ENCODE assay signal across 12 mouse cellular contexts in the genomic region with DNA sequence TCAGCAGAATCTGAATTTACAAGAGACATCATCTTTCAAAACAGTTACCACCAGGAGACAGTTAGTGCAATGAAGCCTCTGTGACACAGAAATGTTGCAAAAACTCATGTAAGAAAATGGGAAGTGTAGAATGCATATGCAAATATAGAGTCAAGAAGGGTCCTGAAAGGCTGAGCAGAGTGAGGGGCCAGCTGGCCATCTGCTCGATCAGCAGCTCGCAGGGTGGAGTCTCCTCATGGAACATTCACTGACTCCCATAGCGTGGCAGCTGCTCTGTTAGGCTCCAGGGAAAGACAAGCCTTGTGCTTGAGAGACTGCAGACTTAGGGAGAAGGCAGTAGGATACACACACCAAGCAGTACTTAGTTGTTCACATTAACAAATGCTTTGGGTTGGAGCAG. TPM values are rescaled to one million over a fixed set of nuclear protein-coding genes. Genes with fewer than 3 reads are reported as not detected.
DNase-seq lines count a peak whose midpoint lies in the region; ATAC-seq and TF ChIP-seq lines count a peak whose summit lies in the region.
"Had no signal": no experiment of that assay in that cellular context is flagged by ENCODE, and none has a peak within 500 bp of the region (broad histone marks: within the 10 kb centered on the region; RNA-seq: fewer than 3 reads in every experiment).

No protein-coding gene starts in this region.

- no peaks in the 10 kb centered on the region for H3K4me1 ChIP-seq in forebrain, embryonic 11.5 days (replicated peaks; ENCODE audit: control insufficient read depth, insufficient read depth, low read length)
- peaks cover 5% of the 10 kb centered on the region; the same call in 1 of the 2 replicates for H3K4me1 ChIP-seq in forebrain, embryonic 10.5 days
- H3K4me1 ChIP-seq in liver, postnatal 0 days (ENCODE audit: insufficient read depth): peaks cover 2% of the 10 kb centered on the region; the same call in 1 of the 2 replicates
- H3K4me1 ChIP-seq in liver, embryonic 11.5 days (replicated peaks; ENCODE audit: control insufficient read depth, insufficient read depth, low read length): no peaks in the 10 kb centered on the region
- H3K4me1 ChIP-seq in embryonic facial prominence, embryonic 11.5 days (ENCODE audit: control insufficient read depth, insufficient read depth, low read length): no peaks in the 10 kb centered on the region
- peaks cover 6% of the 10 kb centered on the region; the same call in 1 of the 2 replicates for H3K4me1 ChIP-seq in kidney, embryonic 15.5 days

- no peaks in the 10 kb centered on the region for H3K27me3 ChIP-seq in forebrain, embryonic 11.5 days (ENCODE audit: control insufficient read depth, insufficient read depth, low read length)
- no peaks in the 10 kb centered on the region for H3K27me3 ChIP-seq in forebrain, embryonic 10.5 days (ENCODE audit: poor library complexity, severe bottlenecking)
- H3K27me3 ChIP-seq in liver, postnatal 0 days (ENCODE audit: insufficient read depth, low read length): no peaks in the 10 kb centered on the region
- H3K27me3 ChIP-seq in liver, embryonic 11.5 days (replicated peaks; ENCODE audit: control insufficient read depth, insufficient read depth, low read length): no peaks in the 10 kb centered on the region
- H3K27me3 ChIP-seq in embryonic facial prominence, embryonic 11.5 days (ENCODE audit: control insufficient read depth, insufficient read depth, low read length): no peaks in the 10 kb centered on the region
- no peaks in the 10 kb centered on the region for H3K27me3 ChIP-seq in kidney, embryonic 15.5 days

- no peak for DNase-seq in forebrain, embryonic 11.5 days (ENCODE audit: low spot score)
- DNase-seq in forebrain, embryonic 10.5 days (ENCODE audit: extremely low spot score, low spot score): no peak
- DNase-seq in liver, postnatal 0 days: no peak
- no peak for DNase-seq in liver, embryonic 11.5 days (ENCODE audit: low spot score)
- peak; percentile 29 for DNase-seq in embryonic facial prominence, embryonic 11.5 days (ENCODE audit: low spot score)
- DNase-seq in retina, embryonic 14.5 days (ENCODE audit: low spot score): peak; percentile 33
- no peak for DNase-seq in kidney, postnatal 25 days
- DNase-seq: heart, postnatal 14 days; kidney, adult 8-10 months; spleen, adult 18-20 months had no signal

- 58% methylated on average over 3 of the region's 3 CpGs for WGBS in forebrain, embryonic 11.5 days
- WGBS in forebrain, embryonic 10.5 days: 56% methylated on average over 3 of the region's 3 CpGs
- 32% methylated on average over 3 of the region's 3 CpGs for WGBS in liver, postnatal 0 days (ENCODE audit: insufficient replicate concordance)
- 41% methylated on average over 3 of the region's 3 CpGs for WGBS in liver, embryonic 11.5 days
- WGBS in embryonic facial prominence, embryonic 11.5 days: 29% methylated on average over 3 of the region's 3 CpGs
- WGBS in kidney, embryonic 15.5 days: 16% methylated on average over 3 of the region's 3 CpGs

- 0 out of 2 replicates have a peak overlapping the region, but pooled peaks have one; percentile 12 for H3K27ac ChIP-seq in forebrain, embryonic 11.5 days (ENCODE audit: low read depth, low read length)
- no peak overlapping the region for H3K27ac ChIP-seq in forebrain, embryonic 10.5 days
- H3K27ac ChIP-seq in liver, postnatal 0 days (ENCODE audit: low read depth): no peak overlapping the region
- no peak overlapping the region for H3K27ac ChIP-seq in liver, embryonic 11.5 days (ENCODE audit: low read depth, low read length)
- no peak overlapping the region for H3K27ac ChIP-seq in embryonic facial prominence, embryonic 11.5 days (replicated peaks; ENCODE audit: low read depth, low read length)
- H3K27ac ChIP-seq in kidney, embryonic 15.5 days: no peak overlapping the region

- no peaks in the 10 kb centered on the region for H3K9me3 ChIP-seq in forebrain, embryonic 11.5 days (ENCODE audit: control insufficient read depth, low read length)
- H3K9me3 ChIP-seq in forebrain, embryonic 10.5 days: no peaks in the 10 kb centered on the region
- no peaks in the 10 kb centered on the region for H3K9me3 ChIP-seq in liver, postnatal 0 days (ENCODE audit: low read length)
- no peaks in the 10 kb centered on the region for H3K9me3 ChIP-seq in liver, embryonic 11.5 days (ENCODE audit: control insufficient read depth, low read length)
- H3K9me3 ChIP-seq in embryonic facial prominence, embryonic 11.5 days (replicated peaks; ENCODE audit: control insufficient read depth, low read length): no peaks in the 10 kb centered on the region
- H3K9me3 ChIP-seq in kidney, embryonic 15.5 days (replicated peaks): no peaks in the 10 kb centered on the region

- no peak for TF ChIP-seq CTCF in liver, postnatal 0 days (IDR thresholded peaks at IDR 0.05; ENCODE audit: low read depth)

- H3K9ac ChIP-seq in forebrain, embryonic 11.5 days (ENCODE audit: low read length): no peak overlapping the region
- no peak overlapping the region for H3K9ac ChIP-seq in liver, postnatal 0 days (replicated peaks)
- H3K9ac ChIP-seq in liver, embryonic 11.5 days (ENCODE audit: low read depth, low read length): no peak overlapping the region
- H3K9ac ChIP-seq in embryonic facial prominence, embryonic 11.5 days (replicated peaks; ENCODE audit: low read length): no peak overlapping the region
- no peak overlapping the region for H3K9ac ChIP-seq in kidney, embryonic 15.5 days

- H3K4me2 ChIP-seq in forebrain, embryonic 11.5 days (ENCODE audit: low read depth, low read length, severe bottlenecking): no peak overlapping the region
- H3K4me2 ChIP-seq in liver, postnatal 0 days (ENCODE audit: low read depth, low read length): no peak overlapping the region
- H3K4me2 ChIP-seq in liver, embryonic 11.5 days: no peak overlapping the region
- H3K4me2 ChIP-seq in embryonic facial prominence, embryonic 11.5 days (ENCODE audit: low read depth, low read length): no peak overlapping the region
- H3K4me2 ChIP-seq in kidney, embryonic 15.5 days: no peak overlapping the region

- H3K4me3 ChIP-seq in forebrain, embryonic 11.5 days (ENCODE audit: low read depth, low read length): no peak overlapping the region
- no peak overlapping the region for H3K4me3 ChIP-seq in forebrain, embryonic 10.5 days
- H3K4me3 ChIP-seq in liver, postnatal 0 days (ENCODE audit: low read depth, low read length): no peak overlapping the region
- no peak overlapping the region for H3K4me3 ChIP-seq in liver, embryonic 11.5 days (ENCODE audit: low read depth, low read length)
- H3K4me3 ChIP-seq in embryonic facial prominence, embryonic 11.5 days (ENCODE audit: low read depth, low read length): no peak overlapping the region
- no peak overlapping the region for H3K4me3 ChIP-seq in kidney, embryonic 15.5 days (replicated peaks)
- H3K4me3 ChIP-seq: myocyte had no signal

- no peaks in the 10 kb centered on the region for H3K36me3 ChIP-seq in forebrain, embryonic 11.5 days (ENCODE audit: control insufficient read depth, insufficient read depth, low read length)
- H3K36me3 ChIP-seq in forebrain, embryonic 10.5 days (replicated peaks): no peaks in the 10 kb centered on the region
- no peaks in the 10 kb centered on the region for H3K36me3 ChIP-seq in liver, postnatal 0 days (replicated peaks; ENCODE audit: insufficient read depth, low read length)
- H3K36me3 ChIP-seq in liver, embryonic 11.5 days (ENCODE audit: control insufficient read depth, insufficient read depth, low read length): no peaks in the 10 kb centered on the region
- H3K36me3 ChIP-seq in embryonic facial prominence, embryonic 11.5 days (replicated peaks; ENCODE audit: control insufficient read depth, insufficient read depth, low read depth, low read length): no peaks in the 10 kb centered on the region
- no peaks in the 10 kb centered on the region for H3K36me3 ChIP-seq in kidney, embryonic 15.5 days

- no peak for ATAC-seq in forebrain, embryonic 11.5 days (replicated peaks; ENCODE audit: low FRiP score)
- no peak for ATAC-seq in liver, postnatal 0 days
- no peak for ATAC-seq in liver, embryonic 11.5 days (replicated peaks; ENCODE audit: low FRiP score)
- peak; percentile 65 for ATAC-seq in embryonic facial prominence, embryonic 11.5 days (replicated peaks; ENCODE audit: insufficient number of reproducible peaks, low FRiP score, low TSS enrichment, low read depth)
- ATAC-seq in kidney, embryonic 15.5 days (replicated peaks; ENCODE audit: low FRiP score): no peak

- 0 out of 2 replicates have a peak, but pooled peaks have one; percentile 8 for TF ChIP-seq EP300 in liver, postnatal 0 days (IDR thresholded peaks at IDR 0.05; ENCODE audit: low read depth)

RNA-seq across cellular contexts. Expression of a gene that starts 39.8 kb away (rescaled TPM):
- polyA plus RNA-seq in forebrain, embryonic 11.5 days (2014; fragmentation: Nextera tagmentation; extraction: Ambion mirVana): 6.0 and 8.1 TPM in 2 replicates
- polyA plus RNA-seq in forebrain, embryonic 10.5 days (2016; fragmentation: Nextera tagmentation; extraction: Ambion mirVana): 4.6 and 4.7 TPM in 2 replicates
- 0.02 TPM in 1 of 2 replicates, not detected in the other for polyA plus RNA-seq in liver, postnatal 0 days (2015; fragmentation: Nextera tagmentation; extraction: Ambion mirVana)
- polyA plus RNA-seq in liver, embryonic 11.5 days (2014; fragmentation: Nextera tagmentation; extraction: Ambion mirVana): 2.7 TPM in 2 replicates
- 12.3 and 15.5 TPM in 2 replicates for polyA plus RNA-seq in embryonic facial prominence, embryonic 11.5 days (2014; fragmentation: Nextera tagmentation; extraction: Ambion mirVana)
- polyA plus RNA-seq in kidney, embryonic 15.5 days (2015; fragmentation: Nextera tagmentation; extraction: Ambion mirVana): 13.2 and 13.4 TPM in 2 replicates

Comparison
In these comparisons a context has a peak if more than half of its experiments do, and no peak if none do; other contexts are left out.
1. DNase-seq: peak in embryonic facial prominence, embryonic 11.5 days (single experiment) and retina, embryonic 14.5 days (single experiment); none in forebrain, embryonic 11.5 days (single experiment), forebrain, embryonic 10.5 days (single experiment), liver, postnatal 0 days (single experiment), liver, embryonic 11.5 days (single experiment) and kidney, postnatal 25 days (0 of 2).